Mouse (Mus musculus): Measurements from ENCODE around the gene Olfr164.

The Olfr164 gene

GRCm38 (mm10) chr16:19313964-19314363 lies at the start of gene Olfr164:
TSS of gene Olfr164 (minus strand) at chr16:19314064.
- no peak for DNase-seq (ENCODE audit: low spot score in 2 of 2)

- no peak for DNase-seq (ENCODE audit: low spot score in 2 of 2)
Observed at GRCm38 (mm10) chr16:19349111-19349510, 35.2 kb upstream of the Olfr164 start.

DNA sequence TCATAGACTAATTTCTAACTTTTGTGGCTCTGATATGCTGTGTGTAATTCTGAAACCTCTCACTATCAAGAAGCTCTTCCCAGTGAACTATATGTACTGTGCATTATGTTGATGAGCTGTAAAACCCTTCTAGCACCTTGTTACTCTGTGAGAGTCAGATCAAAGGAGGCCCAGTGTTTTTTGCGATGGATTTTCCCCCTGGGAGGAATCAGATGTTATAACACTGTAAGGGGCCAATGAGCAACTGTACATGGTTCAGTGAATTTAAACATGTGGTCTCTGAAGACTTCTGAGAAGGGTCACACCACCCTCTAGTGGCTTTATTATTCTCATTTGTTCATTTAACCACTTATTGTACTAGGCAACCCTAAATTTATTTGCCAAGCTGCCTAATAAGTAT lies 50.6 kb downstream of the Olfr164 start:
- DNase-seq (ENCODE audit: low spot score in 2 of 2) = no peak

GRCm38 (mm10) chr16:19260780-19261179 lies 53.1 kb downstream of the Olfr164 start:
- no peak for DNase-seq (ENCODE audit: low spot score in 2 of 2)

- DNase-seq (ENCODE audit: low spot score in 2 of 2) = no peak
Observed at GRCm38 (mm10) chr16:19245835-19246234, 68.0 kb downstream of the Olfr164 start.

DNA sequence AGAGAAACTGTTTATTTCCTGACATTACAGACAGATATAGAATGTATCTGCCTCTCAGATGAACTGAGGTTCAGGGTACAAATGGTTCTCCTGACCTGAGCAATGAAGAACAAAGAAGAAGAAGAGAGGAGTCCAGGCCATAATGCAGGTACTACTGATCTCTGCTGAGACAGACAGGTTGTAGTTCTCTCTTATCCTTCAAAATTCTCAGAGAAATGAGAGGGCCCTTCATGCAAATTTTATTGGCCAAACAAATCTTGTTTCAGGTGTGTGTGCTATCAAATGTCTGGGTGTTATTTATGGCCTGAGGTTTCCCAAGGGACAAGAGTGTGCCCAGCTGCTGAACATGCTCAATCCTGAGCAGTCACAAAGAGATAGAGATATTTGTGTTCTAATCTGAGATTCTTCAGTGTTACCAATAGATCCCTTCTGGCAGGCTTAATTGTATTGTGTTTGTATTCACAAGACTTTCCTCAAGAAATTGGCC lies 72.3 kb downstream of the Olfr164 start:
- no peak for DNase-seq (ENCODE audit: low spot score in 2 of 2)

- DNase-seq (ENCODE audit: low spot score in 2 of 2) = no peak
Observed at GRCm38 (mm10) chr16:19240792-19241538, 72.9 kb downstream of the Olfr164 start.

GRCm38 (mm10) chr16:19236719-19237118 lies 77.1 kb downstream of the Olfr164 start:
- DNase-seq (ENCODE audit: low spot score in 2 of 2) = no peak

Measured in urinary bladder, postnatal 36 days (tissue).